Mouse (Mus musculus) kidney, adult 2 months (tissue): ENCODE data around the gene Ifitm10. TPM values are rescaled to one million over a fixed set of nuclear protein-coding genes. Genes with fewer than 3 reads are reported as not detected.
A peak's percentile ranks its signal among the peaks of the same experiment; 100 is the strongest.
"Not testable (repeated sequence)": the region's sequence is repeated elsewhere in the genome, so short reads cannot be mapped to it uniquely, and the experiment has no call there.

Experiments used
- DNase-seq: peaks from one replicate; pipeline ENCODE4 v3.0.0; 2021
- H3K27ac ChIP-seq: fragments of 200-500 bp; 2 replicates; pipeline ENCODE4 v1.5.1; 2012; ENCODE audit warnings: low read depth, low read length, control low read depth, inconsistent platforms; ENCODE audit not compliant: insufficient read depth
- H3K27me3 ChIP-seq: fragments of 200-500 bp; replicated peaks from 2 replicates; pipeline ENCODE4 v1.6.1; 2012; ENCODE audit warnings: mild to moderate bottlenecking, moderate library complexity, low read length, inconsistent platforms; ENCODE audit not compliant: control insufficient read depth, insufficient read depth
- H3K36me3 ChIP-seq: fragments of 200-500 bp; 2 replicates; pipeline ENCODE4 v1.6.1; 2012; ENCODE audit warnings: mild to moderate bottlenecking, moderate library complexity, low read length, inconsistent platforms; ENCODE audit not compliant: control insufficient read depth, insufficient read depth
- H3K4me1 ChIP-seq: fragments of 200-500 bp; 2 replicates; pipeline ENCODE4 v1.6.1; 2011; ENCODE audit warnings: low read length; ENCODE audit not compliant: control insufficient read depth, insufficient read depth
- H3K4me3 ChIP-seq: fragments of 200-500 bp; 2 replicates; pipeline ENCODE4 v1.5.1; 2011; ENCODE audit warnings: mild to moderate bottlenecking, low read depth, low read length, control low read depth; ENCODE audit not compliant: insufficient read depth
- CTCF ChIP-seq: fragments of 200-500 bp; conservative IDR thresholded peaks from 2 replicates; pipeline ENCODE4 v1.5.1; 2011; ENCODE audit warnings: low read depth, mild to moderate bottlenecking, control low read depth, low read length, moderate library complexity, mixed read lengths; ENCODE audit not compliant: insufficient read depth, insufficient read length
- POLR2A ChIP-seq: fragments of 200-500 bp; IDR thresholded peaks from one replicate; pipeline ENCODE4 v1.6.1; 2011; ENCODE audit warnings: low read depth, low read length, control low read depth
- WGBS: fragments of 180-500 bp; shearing (Covaris S2); methylation state at CpG from one replicate; pipeline ENCODE4 v1.1.7; 2018; 5-methylcytosine and 5-hydroxymethylcytosine counted together
- polyA plus RNA-seq: library from polyadenylated mRNA; depleted of rRNA; stranded (reverse); fragments of >200 nt; gene quantifications from 2 replicates; pipeline ENCODE4 v1.2.3, GENCODE M21; 2012

Ifitm10 gene
- polyA plus RNA-seq, 1 experiment = 4.1 TPM

DNA sequence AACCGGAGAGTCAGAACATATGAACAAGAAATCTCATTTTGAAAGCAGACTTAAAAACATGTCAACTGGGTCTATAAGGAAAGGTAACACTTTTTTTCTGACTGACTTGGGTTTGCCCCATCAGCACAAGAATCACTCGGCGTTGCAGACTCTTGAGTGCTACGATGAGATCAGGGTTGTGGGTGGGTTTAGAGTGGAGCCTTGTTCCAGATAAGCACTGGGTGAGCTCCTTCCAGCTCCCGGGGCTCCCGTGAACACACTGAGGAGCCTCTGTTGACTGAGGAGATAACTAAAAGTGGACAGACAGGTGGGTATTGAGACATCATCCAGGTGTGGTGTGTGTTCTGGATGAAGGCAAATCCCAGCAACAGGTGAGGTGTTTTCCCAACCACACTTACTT, 39.7 kb upstream of the Ifitm10 start:
- no peak for DNase-seq
- no peaks in the 10 kb centered on the region for H3K36me3 ChIP-seq
- TF ChIP-seq POLR2A (no peak), CTCF (no peak)
- H3K27me3 ChIP-seq = no peaks in the 10 kb centered on the region
- no peaks in the 10 kb centered on the region for H3K4me1 ChIP-seq
- H3K4me3 ChIP-seq = no peak overlapping the region
- WGBS = 93% methylated on average over 6 of the region's 6 CpGs
- no peak overlapping the region for H3K27ac ChIP-seq

DNA sequence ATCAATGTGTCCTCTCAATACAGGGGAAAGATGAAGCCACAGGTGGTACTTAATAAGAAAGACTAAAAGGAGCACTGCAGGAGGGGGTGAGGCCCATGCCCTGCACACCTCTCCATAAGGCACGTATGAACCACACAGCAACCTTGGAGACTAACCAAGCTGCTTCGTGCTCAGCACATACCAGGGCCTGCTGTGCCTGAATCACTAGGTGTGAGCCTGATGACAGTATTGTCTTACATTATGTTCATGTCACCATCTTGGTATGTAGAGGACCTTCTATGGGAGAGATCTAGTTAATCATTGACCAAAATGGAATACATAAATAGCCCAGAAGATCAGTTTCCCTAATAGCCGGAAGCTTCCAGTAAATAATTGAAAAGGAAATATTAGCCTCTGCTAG, 36.0 kb upstream of the Ifitm10 start:
- H3K4me1 ChIP-seq = no peaks in the 10 kb centered on the region
- TF ChIP-seq POLR2A (no peak), CTCF (no peak)
- WGBS = 83% methylated on average over 3 of the region's 3 CpGs
- no peaks in the 10 kb centered on the region for H3K27me3 ChIP-seq
- no peak for DNase-seq
- no peak overlapping the region for H3K27ac ChIP-seq
- no peak overlapping the region for H3K4me3 ChIP-seq
- H3K36me3 ChIP-seq = no peaks in the 10 kb centered on the region

DNA sequence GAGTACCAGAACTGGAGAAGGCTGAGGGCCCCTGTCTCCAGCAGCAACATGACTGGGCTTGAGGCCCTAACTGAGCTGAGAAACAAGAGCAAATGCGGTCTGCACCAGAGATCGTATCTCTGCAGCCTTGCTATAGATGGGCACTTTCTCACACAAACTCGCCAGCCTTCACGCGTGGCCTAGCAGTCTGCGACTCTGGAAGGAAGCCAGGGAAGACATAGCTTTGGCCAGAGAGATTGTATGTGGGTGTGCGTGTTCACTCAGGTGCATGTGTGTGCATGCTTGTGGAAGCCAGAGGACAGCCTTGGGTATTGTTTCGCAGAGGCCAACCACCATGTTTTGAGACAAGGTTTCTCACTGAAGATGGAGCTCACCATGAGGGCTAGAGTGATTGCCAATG, 35.1 kb upstream of the Ifitm10 start:
- H3K27ac ChIP-seq = no peak overlapping the region
- H3K27me3 ChIP-seq = no peaks in the 10 kb centered on the region
- H3K4me3 ChIP-seq = no peak overlapping the region
- H3K4me1 ChIP-seq = no peaks in the 10 kb centered on the region
- TF ChIP-seq CTCF (no peak), POLR2A (no peak)
- DNase-seq = no peak
- no peaks in the 10 kb centered on the region for H3K36me3 ChIP-seq
- WGBS = 90% methylated on average over 8 of the region's 8 CpGs

DNA sequence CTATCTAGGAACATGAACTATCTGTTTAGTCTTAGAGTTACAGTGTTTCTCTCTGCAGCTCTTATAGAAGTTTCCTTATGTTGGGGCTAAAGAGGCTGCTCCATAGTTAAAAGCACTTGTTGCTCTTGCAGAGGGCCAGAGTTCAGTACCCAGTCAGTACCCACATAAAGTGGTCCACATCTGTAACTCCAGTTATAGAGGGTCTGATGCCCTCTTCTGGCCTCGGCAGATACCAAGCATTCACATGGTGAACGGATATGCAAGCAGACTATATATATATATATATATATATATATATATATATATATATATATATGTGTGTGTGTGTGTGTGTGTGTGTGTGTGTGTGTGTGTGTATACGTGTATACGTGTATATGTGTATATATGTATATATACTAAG, 34.4 kb upstream of the Ifitm10 start:
- H3K36me3 ChIP-seq = no peaks in the 10 kb centered on the region
- no peak for DNase-seq
- TF ChIP-seq POLR2A (no peak), CTCF (no peak)
- H3K27ac ChIP-seq = no peak overlapping the region
- 67% methylated on average over 4 of the region's 4 CpGs for WGBS
- H3K27me3 ChIP-seq = no peaks in the 10 kb centered on the region
- H3K4me1 ChIP-seq = no peaks in the 10 kb centered on the region
- H3K4me3 ChIP-seq = no peak overlapping the region

DNA sequence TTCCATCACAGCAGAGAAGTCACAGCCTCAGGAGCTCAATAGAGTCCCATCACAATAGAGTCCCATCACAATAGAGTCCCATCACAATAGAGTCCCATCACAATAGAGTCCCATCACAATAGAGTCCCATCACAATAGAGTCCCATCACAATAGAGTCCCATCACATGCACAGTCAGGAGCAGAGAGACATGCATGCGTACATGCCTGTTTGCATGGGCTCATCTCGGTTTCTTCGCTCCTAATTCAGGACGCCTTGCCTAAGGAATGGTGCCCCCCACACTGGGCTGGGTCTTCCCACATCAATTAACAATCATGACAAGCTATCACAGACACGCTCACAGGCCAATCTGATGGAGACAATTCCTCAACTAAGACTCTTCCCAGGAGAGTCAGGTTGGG, 31.6 kb upstream of the Ifitm10 start:
- H3K4me3 ChIP-seq, H3K36me3 ChIP-seq, H3K4me1 ChIP-seq, H3K27ac ChIP-seq, H3K27me3 ChIP-seq, DNase-seq: not testable (repeated sequence)
- WGBS = 95% methylated on average over 5 of the region's 5 CpGs

DNA sequence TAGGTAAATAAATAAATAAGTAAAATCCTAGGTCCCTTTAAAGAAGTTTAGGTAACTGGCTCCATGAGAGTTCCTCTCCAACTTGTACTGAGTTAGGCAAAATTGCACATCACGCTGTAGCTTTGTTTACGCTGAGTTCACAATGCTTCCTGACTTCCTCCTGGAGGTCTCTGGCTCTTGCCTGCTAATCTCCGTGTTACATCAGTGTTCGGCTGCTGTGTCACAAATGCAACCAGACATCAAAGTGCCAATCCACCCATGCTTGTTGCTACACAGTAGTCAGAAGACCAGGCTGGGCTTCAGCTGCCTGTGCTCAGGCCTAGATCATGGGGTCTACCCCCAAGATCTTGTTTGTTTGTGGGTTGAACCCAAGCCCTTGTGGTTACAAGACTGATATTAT, 30.0 kb upstream of the Ifitm10 start:
- WGBS = 62% methylated on average over 4 of the region's 4 CpGs
- no peak for DNase-seq
- Histone ChIP-seq H3K4me3 (no peak overlapping the region), H3K27me3 (no peaks in the 10 kb centered on the region), H3K27ac (no peak overlapping the region), H3K36me3 (no peaks in the 10 kb centered on the region), H3K4me1 (no peaks in the 10 kb centered on the region)
- no peak for TF ChIP-seq POLR2A
- no peak for TF ChIP-seq CTCF

DNA sequence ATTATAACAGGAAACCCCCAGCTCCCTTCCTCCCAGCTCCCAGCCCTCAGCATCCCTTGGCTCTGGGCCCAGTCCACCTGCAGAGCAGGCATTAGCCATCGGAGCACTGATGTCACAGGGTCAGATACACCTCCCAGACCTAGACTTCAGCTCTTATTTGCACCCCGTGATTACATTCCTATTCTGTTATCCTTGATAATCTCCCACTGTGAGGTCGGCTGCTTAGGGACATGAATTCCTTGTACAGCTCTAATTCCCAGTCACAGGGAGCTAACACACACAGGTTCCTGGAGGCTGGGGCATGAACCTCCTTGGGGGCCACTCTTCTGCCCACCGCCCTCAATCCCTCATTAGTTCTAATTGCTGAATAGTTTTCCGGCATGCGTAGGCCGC, 27.2 kb upstream of the Ifitm10 start:
- TF ChIP-seq CTCF (no peak), POLR2A (no peak)
- Histone ChIP-seq H3K27ac (no peak overlapping the region), H3K4me1 (no peaks in the 10 kb centered on the region), H3K27me3 (no peaks in the 10 kb centered on the region), H3K4me3 (no peak overlapping the region), H3K36me3 (no peaks in the 10 kb centered on the region)
- WGBS = 37% methylated on average over 7 of the region's 7 CpGs
- peak; percentile 28 for DNase-seq

DNA sequence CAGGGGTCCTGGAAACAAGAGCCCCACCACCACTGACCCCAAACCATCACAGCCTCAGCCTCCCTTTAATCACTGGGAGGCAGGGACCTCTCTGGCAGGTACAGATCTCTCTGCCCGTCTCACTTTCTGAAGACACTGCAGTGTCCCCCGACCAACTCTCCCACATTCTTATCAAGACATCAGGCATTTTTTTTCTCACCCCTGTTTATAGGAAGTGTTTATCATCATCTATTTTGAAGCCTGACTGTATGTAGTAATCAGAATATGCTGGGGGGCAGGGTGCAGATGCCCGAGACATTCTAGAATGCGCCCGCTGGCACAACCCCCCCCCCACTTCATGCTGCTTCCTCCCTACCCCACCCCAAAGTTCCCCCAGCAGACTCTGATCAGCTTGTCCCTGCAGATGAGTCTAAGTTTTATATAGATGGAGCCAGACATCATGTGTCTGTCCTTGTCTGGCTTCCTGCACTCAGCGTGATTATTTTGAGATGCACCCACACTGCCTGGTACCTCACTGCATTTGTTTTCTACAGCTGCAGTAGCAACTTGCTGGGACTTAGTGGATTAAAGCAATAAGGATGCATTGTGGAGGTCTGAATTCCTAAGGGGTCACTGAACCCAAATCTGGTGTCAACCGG, 26.7 kb upstream of the Ifitm10 start:
- H3K27ac ChIP-seq = no peak overlapping the region
- DNase-seq = no peak
- WGBS = 59% methylated on average over 7 of the region's 7 CpGs
- H3K36me3 ChIP-seq = no peaks in the 10 kb centered on the region
- H3K4me3 ChIP-seq = no peak overlapping the region
- TF ChIP-seq CTCF (no peak), POLR2A (no peak)
- H3K27me3 ChIP-seq = no peaks in the 10 kb centered on the region
- H3K4me1 ChIP-seq = no peaks in the 10 kb centered on the region
